Comparison of ENCODE assay signal across 9 mouse cellular contexts in genomic region chr12:32245566-32246233, GRCm38 (mm10). TPM values are rescaled to one million over a fixed set of nuclear protein-coding genes. Genes with fewer than 3 reads are reported as not detected.
A peak's percentile ranks its signal among the peaks of the same experiment; 100 is the strongest.
DNase-seq lines count a peak whose midpoint lies in the region; ATAC-seq and TF ChIP-seq lines count a peak whose summit lies in the region.
"Had no signal": no experiment of that assay in that cellular context is flagged by ENCODE, and none has a peak within 500 bp of the region (broad histone marks: within the 10 kb centered on the region; RNA-seq: fewer than 3 reads in every experiment).

No protein-coding gene starts in this region.

- 69% methylated on average over 5 of the region's 5 CpGs for WGBS in neural tube, embryonic 15.5 days

- H3K9ac ChIP-seq in MEL (ENCODE audit: control insufficient read depth, low read depth, low read length, poor library complexity, severe bottlenecking), result no peak overlapping the region
- no peak overlapping the region for H3K9ac ChIP-seq in neural tube, embryonic 15.5 days (replicated peaks)
- H3K9ac ChIP-seq: embryonic facial prominence, embryonic 13.5 days had no signal

- H3K27me3 ChIP-seq in MEL (ENCODE audit: control insufficient read depth in 1 of 2, insufficient read depth in 2 of 2, low read length in 2 of 2), result no peaks in the 10 kb centered on the region; a peak in 1 of 4 replicates
- no peaks in the 10 kb centered on the region for H3K27me3 ChIP-seq in neural tube, embryonic 15.5 days (replicated peaks)
- H3K27me3 ChIP-seq: embryonic facial prominence, embryonic 13.5 days had no signal

- no peaks in the 10 kb centered on the region for H3K4me1 ChIP-seq in MEL (ENCODE audit: control insufficient read depth in 1 of 2, insufficient read depth in 2 of 2, low read length in 2 of 2)
- no peaks in the 10 kb centered on the region for H3K4me1 ChIP-seq in neural tube, embryonic 15.5 days
- H3K4me1 ChIP-seq: embryonic facial prominence, embryonic 13.5 days had no signal

- no peak for TF ChIP-seq EP300 in MEL (IDR thresholded peaks at IDR 0.05; ENCODE audit: low read depth in 1 of 2, low read length in 2 of 2)

- no peak overlapping the region for H3K4me3 ChIP-seq in MEL (ENCODE audit: control insufficient read depth in 1 of 2, insufficient read depth in 1 of 2, low read depth in 2 of 2, low read length in 2 of 2)
- no peak overlapping the region for H3K4me3 ChIP-seq in neural tube, embryonic 15.5 days (replicated peaks)
- H3K4me3 ChIP-seq: embryonic facial prominence, embryonic 13.5 days had no signal

- TF ChIP-seq RAD21 in MEL (IDR thresholded peaks at IDR 0.05; ENCODE audit: low read depth, low read length), result peak; percentile 100

- H3K79me2 ChIP-seq in MEL (ENCODE audit: control insufficient read depth, insufficient read depth, low read length, poor library complexity), result no peaks in the 10 kb centered on the region

- no peaks in the 10 kb centered on the region for H3K9me3 ChIP-seq in MEL (replicated peaks; ENCODE audit: insufficient read depth, low read length)
- no peaks in the 10 kb centered on the region for H3K9me3 ChIP-seq in neural tube, embryonic 15.5 days (replicated peaks)
- H3K9me3 ChIP-seq: embryonic facial prominence, embryonic 13.5 days had no signal

- H3K36me3 ChIP-seq in MEL (ENCODE audit: control insufficient read depth in 1 of 2, insufficient read depth in 2 of 2, low read length in 2 of 2), result no peaks in the 10 kb centered on the region
- no peaks in the 10 kb centered on the region for H3K36me3 ChIP-seq in neural tube, embryonic 15.5 days
- H3K36me3 ChIP-seq: embryonic facial prominence, embryonic 13.5 days had no signal

- no peak for TF ChIP-seq POLR2A in MEL (IDR thresholded peaks at IDR 0.05; ENCODE audit: control insufficient read depth in 1 of 2, insufficient read depth in 1 of 2, low read depth in 1 of 2, low read length in 2 of 2, poor library complexity in 1 of 2)

- TF ChIP-seq CTCF in MEL (IDR thresholded peaks at IDR 0.05 in 2 of 3, conservative IDR thresholded peaks at IDR 0.05 in 1 of 3; ENCODE audit: control insufficient read depth in 1 of 3, insufficient read depth in 1 of 3, low read depth in 2 of 3, low read length in 3 of 3, poor library complexity in 1 of 3, severe bottlenecking in 1 of 3), result peak in 2 of 3 experiments; percentile 80 to 97; a peak in 4 of 6 replicates

- peak; percentile 28 to 37 for DNase-seq in heart, postnatal 14 days
- no peak for DNase-seq in heart, postnatal 25 days (ENCODE audit: low spot score)
- DNase-seq in 416B (ENCODE audit: low read depth) (peak; percentile 58), MEL (ENCODE audit: low read depth, low spot score) (peak; percentile 59)
- DNase-seq in cerebellum, postnatal 10 days, result peak; percentile 64 to 67
- DNase-seq in kidney, postnatal 4 days, result peak; percentile 38 to 54

- H3K27ac ChIP-seq in MEL (ENCODE audit: control insufficient read depth, low read depth, low read length), result no peak overlapping the region
- H3K27ac ChIP-seq in neural tube, embryonic 15.5 days (replicated peaks), result no peak overlapping the region
- H3K27ac ChIP-seq: embryonic facial prominence, embryonic 13.5 days had no signal

- intact Hi-C loops in heart, postnatal 14 days (cut with DNase I), result loop anchor here (1.0 to 2.0 kb wide), 2 partner anchors 101 to 279 kb away; no protein-coding TSS in a partner anchor
- intact Hi-C loops in heart, postnatal 25 days (cut with DNase I), result loop anchor here (1.0 to 10.0 kb wide), 2 partner anchors 101 to 278 kb away; no protein-coding TSS in a partner anchor

- H3K4me2 ChIP-seq in neural tube, embryonic 15.5 days, result no peak overlapping the region
- H3K4me2 ChIP-seq: embryonic facial prominence, embryonic 13.5 days had no signal

- peak; percentile 69 for ATAC-seq in neutrophil, adult 5-6 weeks (ENCODE audit: extremely low read depth, insufficient number of reproducible peaks, low FRiP score, poor library complexity, severe bottlenecking)
- no peak; the same call in 1 of the 2 replicates for ATAC-seq in neural tube, embryonic 15.5 days (ENCODE audit: low FRiP score)

TF ChIP-seq in MEL, 35 proteins besides CTCF, POLR2A, EP300 and RAD21:
- TF ChIP-seq TBP (IDR thresholded peaks at IDR 0.05; ENCODE audit: low read depth, low read length) (no peak), ZC3H11A (IDR thresholded peaks at IDR 0.05; ENCODE audit: low read depth, low read length) (peak; percentile 98), CHD1 (IDR thresholded peaks at IDR 0.05; ENCODE audit: low read depth, low read length) (no peak), SIN3A (IDR thresholded peaks at IDR 0.05; ENCODE audit: low read length) (peak; percentile 44; the same call in 1 of the 2 replicates), MAZ (IDR thresholded peaks at IDR 0.05; ENCODE audit: low read depth, low read length) (no peak), ZMIZ1 (IDR thresholded peaks at IDR 0.05; ENCODE audit: low read depth, low read length) (no peak), TAL1 (IDR thresholded peaks at IDR 0.05; ENCODE audit: low read length) (no peak), GABPA (IDR thresholded peaks at IDR 0.05; ENCODE audit: low read depth, low read length) (no peak), SMC3 (IDR thresholded peaks at IDR 0.05; ENCODE audit: low read depth, low read length) (peak; percentile 99), JUND (IDR thresholded peaks at IDR 0.05; ENCODE audit: low read depth, low read length) (no peak), MYB (IDR thresholded peaks at IDR 0.05; ENCODE audit: low read depth, low read length) (no peak)

RNA-seq across cellular contexts. Expression of gene Pik3cg, which starts 37.2 kb away (rescaled TPM):
- total RNA-seq in heart, postnatal 14 days (2021), result 1 to 10 TPM; 1.9 to 2.8 TPM
- 1 to 10 TPM; 2.0 TPM for total RNA-seq in heart, postnatal 25 days (2021)
- total RNA-seq in MEL (2012; rRNA removed), result 4.9 and 6.4 TPM in 2 replicates
- 1 to 10 TPM in 1 of 2 experiments, not detected in 1; 8.5 TPM for polyA plus RNA-seq in MEL (2012; ENCODE audit: insufficient read depth in 1 of 2, insufficient read length in 2 of 2, low read depth in 1 of 2, low replicate concordance in 2 of 2, missing spikeins in 1 of 2)
- total RNA-seq in neutrophil, adult 5-6 weeks (2017), result 60.9 and 68.0 TPM in 2 replicates
- 0.72 and 2.6 TPM in 2 replicates for polyA plus RNA-seq in neural tube, embryonic 15.5 days (2015; fragmentation: Nextera tagmentation; extraction: Ambion mirVana)
